Mouse (Mus musculus): Measurements from ENCODE around the gene Dok3.

GRCm38 (mm10) chr13:55505810-55506209, 23.3 kb downstream of the Dok3 start:
- TF ChIP-seq POLR2A (IDR thresholded peaks at IDR 0.05; ENCODE audit: low read depth, low read length): no peak
- TF ChIP-seq CTCF (conservative IDR thresholded peaks at IDR 0.05; ENCODE audit: insufficient read depth, insufficient read length, low read depth, low read length): no peak
